Mouse (Mus musculus) urinary bladder, postnatal 36 days (tissue): ENCODE data around the gene Cish.

Experiments used
- DNase-seq, 2 experiments: peaks; one replicate each; pipeline ENCODE4 v3.0.0; 2022; ENCODE audit warnings: low spot score in 2 of 2, mixed read lengths in 1 of 2

Gene Cish

DNA sequence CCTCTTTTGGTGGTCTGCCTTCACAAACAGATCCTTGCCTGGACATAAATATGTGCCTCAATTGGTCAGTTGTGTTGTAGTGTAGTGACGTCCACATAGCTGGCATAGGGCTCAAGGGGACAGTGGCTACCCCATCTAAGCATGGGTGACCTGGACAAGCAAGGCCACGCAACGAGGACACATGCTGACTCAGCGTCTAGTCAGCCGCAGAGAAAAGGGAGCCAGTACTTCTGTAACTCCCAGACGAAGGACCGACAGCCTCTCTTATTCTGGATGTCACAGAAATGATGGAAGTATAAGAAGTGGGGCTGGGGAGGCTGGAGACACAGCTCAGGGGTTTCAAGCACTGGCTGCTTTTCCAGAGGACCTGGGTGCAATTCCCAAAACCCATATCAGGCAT, 18.2 kb upstream of the Cish start:
- DNase-seq = no peak

DNA sequence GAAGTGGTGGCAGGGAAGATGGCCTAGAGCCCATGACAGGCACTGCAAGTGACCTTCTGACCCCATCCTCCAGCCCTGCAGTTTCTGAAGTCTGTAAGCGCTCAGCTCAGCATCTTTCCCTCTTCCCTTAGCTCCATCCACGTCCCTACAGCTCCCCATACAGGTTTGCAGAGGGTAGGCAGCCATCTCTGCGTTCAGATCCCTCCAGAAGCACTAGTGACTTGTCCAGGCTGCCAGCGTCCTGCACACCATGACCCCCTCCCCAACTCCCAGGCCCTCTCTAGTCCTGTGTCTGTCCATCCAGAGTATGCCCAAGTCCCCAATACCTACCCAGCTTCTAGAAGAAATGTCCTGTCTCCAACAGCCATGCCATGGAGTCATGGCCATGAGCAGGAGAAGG, 17.7 kb upstream of the Cish start:
- no peak for DNase-seq

DNA sequence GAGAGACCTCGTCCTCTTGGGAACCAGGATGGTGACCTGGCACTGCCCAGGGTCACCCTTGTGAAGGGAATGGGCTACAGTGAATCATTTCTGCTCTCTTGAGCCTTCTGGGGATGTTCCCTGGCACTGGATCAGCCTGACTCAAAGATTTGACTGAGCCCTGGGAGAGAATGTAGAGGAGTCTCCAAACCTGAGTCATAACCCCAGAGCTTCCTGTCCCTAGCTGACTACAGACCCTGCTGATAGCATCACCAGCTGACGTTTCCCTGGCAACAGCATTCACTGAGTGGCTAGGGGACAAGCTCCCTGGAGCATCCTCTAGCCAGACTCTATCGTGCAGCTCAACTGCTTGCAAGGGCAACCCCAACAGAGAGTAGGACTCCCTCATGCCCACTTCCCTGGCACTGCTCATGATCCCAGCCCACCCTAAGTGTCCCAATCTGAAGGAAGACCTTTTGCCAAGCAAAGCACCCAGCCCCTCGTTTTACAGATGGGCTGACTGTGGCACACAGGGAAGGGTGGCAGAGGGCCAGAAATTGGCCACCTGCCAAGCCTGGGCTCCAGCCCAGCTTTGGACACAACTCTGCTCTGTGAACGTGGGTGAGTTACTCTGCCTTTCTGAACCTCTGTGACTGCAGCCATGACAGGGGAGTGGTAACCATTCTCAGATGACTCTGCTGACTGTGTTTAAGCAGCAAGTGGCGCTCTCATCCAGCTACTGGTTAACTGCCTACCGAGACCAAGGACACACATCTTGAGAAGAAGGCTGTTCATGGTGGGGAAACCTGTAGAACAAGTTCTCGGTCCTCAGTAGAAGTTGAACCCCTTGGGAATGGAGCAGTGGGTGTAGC, 17.1 kb upstream of the Cish start:
- DNase-seq = peak in 1 of 2 experiments; percentile 23

DNA sequence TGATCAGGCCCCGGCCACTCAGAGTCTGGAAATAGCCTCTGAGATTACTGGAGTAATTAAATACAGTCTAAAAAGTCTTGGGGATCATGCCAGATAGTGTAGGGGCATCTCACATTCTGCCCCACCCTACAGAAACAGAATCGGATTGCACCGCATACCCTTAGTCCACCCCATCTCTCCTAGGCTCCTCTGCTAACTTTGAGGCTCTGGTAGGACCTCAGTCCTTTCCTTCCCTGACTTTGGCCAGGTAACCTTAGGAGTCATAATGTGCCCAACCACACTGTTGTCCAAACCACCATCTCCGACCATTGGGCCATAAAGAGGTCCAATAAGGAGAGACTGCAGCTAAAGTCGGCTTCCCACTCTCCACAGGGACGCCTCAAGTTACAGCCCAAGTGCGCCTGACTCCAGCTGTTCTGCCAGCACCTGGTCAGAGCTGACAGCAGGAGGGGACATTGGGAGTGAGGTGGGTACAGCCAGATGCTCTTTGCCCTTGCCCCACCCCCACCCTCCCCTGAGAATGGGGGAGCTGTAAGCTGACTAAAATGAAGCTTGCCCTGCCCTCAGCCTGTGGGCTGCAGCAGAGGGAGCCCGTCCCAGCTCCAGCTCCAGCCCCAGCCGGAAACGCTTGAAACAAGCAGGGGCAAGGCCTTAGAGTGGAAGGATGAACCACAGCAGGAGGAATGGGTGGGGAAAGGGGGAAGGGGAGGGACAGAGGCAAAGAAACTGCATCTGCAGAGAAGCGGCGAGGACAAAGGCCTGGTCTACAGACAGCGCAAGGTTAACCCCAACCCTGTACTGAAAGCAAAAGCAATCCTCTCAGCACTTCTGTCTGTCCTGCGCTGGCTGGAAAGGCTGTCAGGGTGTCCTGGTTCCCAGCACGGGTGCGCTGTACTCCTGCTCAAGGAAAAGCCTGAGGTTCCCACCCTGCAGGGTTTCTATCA, 16.2 kb upstream of the Cish start:
- DNase-seq = no peak

DNA sequence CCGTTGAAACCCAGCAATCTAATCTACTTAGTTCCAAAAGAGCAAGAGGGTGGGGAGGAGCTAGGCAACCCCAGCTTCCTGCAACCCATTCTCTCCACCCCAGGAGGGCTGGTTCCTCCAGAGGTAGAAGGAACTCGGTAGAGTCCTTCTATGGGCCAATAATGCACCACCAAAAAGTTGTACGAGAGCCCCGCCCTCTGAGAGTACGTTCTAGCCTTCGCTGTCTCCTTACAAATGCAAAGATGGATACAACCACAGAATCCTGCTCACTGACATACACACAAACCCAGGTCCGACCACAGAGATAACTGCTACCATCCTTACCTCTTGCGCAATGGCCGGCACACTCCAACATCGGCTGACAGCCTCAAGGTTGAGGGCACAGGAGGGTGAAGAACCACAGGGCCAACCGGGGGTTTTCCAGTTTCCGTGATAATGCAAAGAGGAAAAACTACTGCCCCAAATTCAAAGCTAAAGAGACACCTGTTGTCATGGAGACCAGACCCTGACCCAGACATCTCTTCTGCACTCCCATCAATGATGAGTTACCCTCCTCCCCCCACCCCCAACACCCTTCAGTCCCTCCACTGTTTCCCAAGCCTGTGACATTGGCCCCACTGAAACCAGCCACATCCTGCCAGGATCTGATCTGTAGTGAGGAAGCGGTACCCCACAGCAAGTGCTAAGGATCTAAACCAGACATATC, 15.4 kb upstream of the Cish start:
- no peak for DNase-seq

DNA sequence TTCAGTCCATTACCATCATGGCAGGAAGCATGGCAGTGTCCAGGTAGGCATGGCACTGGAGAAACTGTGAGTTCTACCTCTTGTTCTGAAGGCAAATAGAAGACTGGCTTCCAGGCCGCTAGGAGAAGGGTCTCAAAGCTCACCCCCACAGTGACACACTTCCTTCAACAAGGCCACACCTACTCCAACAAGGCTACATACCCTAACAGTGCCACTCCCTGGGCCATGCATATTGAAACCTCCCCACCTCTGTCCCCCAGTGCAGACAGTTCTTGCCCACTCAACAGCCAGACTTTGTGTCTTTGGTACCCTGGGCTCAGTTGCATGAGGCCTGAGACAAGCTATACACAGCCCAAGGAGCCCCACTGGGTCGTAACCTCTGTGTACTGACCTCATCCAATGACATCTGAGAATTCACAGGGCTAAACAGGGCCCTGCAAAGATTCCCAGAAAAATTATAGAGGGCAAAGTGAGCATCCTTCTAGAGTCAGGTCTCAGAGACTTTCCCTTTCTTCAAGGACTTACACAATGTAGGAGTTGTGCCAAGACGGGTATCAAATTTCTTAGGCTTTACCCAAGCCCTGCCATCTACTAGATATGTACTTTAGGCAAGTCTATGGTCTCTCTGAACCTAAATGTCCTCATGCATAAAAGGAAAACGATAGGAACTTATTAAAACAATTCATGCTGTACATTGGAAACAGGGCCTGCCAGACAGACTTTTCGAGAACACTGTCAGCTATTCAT, 14.4 kb upstream of the Cish start:
- no peak for DNase-seq

DNA sequence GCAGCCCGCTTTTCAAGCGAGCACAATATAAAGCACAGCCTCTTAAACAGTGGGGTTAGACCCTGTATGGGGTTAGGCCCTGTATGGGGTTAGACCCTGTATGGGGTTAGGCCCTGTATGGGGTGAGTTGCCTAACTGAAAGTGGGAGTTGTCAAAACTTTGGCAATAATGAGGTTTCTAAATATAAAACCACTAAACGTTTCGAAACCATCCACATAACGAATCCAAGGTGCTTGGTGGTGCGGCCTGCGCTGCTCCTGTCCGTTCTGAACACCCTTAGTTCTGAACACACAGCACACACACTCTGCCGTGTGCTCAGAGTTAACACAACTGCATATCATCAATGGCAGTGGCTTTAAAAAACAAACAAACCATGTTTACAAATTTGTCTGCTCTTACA, 12.9 kb upstream of the Cish start:
- no peak for DNase-seq

DNA sequence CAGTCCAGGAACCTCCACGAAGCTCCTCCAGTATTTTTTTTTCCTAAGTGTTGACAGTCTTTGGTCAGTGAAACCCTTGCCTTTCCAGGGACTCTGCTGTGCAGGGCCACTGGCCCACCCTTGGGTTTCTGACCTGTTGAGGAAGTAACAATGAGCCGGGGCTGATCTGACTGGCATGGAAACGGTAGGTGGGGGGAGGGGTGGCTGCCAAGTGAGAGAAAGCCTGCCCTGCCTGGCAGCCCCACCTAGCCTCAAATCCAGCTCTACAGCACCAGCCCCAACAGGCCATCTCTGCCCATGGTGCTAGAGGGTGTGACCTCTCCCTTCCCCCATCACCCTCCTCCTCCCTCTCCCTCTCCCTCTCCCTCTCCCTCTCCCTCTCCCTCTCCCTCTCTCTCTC, 10.8 kb upstream of the Cish start:
- peak; percentile 73 to 74 for DNase-seq

DNA sequence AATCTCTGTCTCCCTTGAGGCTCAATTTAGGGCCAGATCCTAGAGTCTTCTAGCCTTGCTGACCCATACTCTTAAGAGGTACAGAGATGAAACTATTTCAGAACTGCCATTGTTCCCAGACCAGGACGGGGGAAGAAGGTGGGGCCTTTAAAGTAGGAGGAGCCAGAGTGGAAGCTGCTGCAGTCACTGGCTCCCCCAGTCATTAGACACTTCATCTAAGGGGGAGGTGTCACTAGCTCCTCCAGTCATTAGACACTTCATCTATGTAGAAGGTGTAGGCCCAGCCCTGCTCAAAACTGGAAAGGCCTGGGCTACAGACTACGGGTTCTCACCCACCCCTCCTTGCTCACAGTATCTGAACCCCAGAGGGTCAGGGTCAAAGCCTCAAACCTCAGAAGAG, 8.5 kb upstream of the Cish start:
- DNase-seq = no peak

DNA sequence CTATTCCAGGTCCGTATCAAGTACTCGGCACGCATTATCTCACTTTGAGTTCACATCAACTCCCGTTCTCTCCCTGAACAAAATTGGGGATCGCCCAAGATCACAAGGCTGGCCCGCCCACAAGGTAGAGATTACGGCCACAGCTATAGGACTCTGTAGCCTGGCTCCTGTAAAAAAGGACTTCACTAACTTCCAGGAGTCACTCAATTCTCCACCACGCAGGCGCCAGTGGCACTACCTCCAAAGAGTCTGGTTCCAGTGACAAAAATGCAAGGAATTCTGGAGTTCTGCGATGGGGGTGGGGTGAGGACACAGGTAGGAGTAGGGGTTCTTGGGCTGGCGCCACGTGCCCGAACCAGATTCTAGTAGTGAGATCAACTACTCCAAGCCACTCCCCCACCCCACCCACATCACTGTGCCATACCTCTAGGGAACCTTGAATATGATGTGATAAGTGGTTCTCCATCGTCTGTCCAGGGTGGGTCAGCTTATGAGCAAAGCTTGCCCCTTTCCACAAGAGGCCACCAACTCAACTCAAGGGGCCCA, 7.6 kb upstream of the Cish start:
- DNase-seq = no peak

DNA sequence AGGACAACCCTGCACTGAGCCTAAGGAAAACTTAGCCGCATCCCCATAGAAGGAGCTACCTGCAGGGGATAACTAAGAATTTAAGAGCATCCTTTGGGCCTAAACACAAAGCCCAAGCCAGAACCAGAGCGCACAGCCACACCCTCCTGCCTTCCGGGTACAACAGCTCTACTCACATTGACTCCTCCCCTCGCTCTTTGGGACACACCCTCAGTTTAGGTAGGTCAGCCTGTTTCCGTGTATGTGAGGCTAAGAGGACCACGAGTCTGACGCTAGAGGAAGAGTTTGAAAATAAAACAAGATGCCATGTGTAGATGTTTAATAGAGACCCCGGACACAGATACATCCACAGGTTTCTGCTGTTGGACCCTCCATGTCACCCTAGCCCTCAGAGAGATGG, 7.1 kb upstream of the Cish start:
- peak; percentile 44 to 56 for DNase-seq

DNA sequence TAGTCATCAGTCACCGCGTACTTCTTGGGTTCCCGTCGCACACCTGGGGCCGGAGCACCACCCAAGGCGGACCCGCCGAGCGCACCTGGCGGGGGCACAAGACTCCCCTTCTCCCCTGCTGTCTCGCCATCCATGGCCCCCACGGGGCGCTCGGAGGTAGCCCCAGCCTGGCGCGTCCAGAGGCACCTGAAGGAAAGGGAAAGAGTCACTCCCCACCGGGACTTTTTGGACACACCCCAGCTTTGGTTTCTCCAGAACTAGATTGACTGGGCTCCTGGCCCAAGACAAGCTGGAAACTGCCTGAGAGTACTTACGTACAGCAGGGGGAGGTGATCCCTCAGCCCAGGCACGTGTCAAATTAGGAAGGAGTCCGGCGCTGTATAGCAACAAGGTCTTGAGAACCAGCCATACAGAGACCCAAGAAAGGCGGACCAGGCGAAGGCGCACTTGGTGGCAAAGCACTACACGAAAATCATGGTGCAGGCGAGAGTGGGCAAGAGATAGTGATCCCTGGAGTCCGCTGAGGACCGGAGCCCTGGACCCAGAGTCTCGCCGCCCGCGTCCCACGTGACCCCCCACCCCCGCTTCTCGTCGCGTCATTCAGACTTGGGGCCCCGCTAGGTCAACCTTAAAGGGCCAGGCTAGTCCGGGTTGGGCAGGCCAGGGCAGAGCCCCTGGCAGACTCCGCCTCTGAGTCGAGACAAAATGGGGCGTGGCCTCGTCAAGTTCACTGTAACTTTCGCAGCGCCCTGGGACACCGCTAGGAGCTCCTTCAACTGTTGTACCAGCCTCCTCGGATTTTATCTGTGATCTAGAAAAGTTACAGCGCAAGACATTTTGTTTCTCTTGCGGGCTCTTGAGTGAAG, 6.4 kb upstream of the Cish start, which contains the start of gene Mapkapk3:
Gene Mapkapk3 (minus strand): TSS at position 667 of the 866 bp plus-strand sequence.
- DNase-seq = peak; percentile 86 to 92

DNA sequence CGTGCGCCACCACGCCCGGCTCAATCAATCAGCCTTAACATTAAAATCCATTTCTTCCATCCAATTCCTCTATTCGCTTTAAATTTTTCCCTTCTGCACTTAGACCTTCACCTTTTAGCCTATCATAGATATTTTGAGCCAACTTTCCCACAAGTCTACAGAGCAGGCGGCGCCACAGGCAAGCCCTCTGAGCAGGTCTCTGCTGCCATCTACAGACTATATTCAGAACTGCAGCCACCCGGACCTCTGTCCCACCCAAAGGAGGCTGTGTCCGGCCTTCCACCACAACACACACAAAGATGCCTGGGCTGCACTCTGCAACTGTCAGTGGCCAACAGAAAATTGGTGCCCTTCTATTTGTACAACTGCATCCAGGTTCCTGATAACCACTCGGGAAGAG, 4.9 kb upstream of the Cish start:
- peak; percentile 80 to 82 for DNase-seq

DNA sequence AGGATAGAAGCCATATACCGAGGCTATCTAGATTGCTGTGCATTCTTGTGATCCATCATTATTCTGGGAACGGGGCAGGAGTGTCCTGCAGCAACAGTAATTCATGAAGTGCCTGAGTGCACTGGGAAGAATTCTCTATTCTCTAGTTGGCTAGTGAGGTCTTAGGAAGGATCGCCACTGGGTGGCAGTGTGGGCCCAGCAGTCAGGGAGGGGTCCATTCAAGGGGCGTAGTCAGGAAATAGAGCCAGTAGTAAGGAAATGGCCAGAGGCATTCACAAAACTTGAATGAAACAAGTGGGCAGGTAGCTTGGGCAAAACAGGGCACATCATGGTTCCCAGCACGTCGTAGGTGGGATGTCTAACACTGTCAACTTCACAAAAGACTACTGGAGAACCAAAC, 1.6 kb upstream of the Cish start:
- peak; percentile 75 to 85 for DNase-seq

DNA sequence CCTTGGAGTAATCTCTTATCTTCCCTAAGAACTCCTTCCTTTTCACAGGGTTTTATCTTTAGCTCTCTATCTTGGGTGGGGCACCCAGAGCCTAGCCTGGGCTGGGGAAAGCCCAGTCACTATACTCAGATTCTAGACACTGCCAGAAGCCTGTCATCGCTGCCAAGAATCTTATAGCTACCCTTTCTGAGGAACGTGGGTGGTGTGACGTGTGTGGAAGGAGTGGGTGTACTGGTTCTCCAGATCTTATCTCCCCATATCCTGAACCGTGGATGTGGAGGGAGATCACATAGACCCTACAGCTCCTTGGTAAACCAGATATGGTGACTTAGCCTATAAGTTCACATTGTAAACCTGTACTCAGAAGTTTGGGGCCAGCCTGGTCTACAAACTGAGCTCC, 210 bp upstream of the Cish start:
- DNase-seq = no peak

DNA sequence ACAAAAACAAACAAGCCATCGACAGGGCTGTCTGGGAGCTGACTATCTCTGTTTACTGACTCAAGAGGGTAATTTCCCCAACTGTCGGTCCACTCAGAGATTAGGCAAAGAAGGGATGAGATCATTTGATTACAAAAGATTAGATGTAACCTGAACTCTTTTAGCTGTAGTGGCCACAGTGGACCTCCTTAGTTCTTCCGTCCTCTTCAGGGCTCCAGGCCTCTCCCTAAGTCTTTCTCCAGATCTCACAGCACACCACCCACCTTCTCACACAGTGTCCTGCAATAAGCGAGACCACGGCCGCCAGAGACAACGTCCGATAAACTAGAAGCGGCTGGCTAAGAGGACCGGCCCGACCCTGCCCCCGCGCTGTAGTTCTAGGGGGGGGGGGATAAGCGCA, 215 bp downstream of the Cish start:
- no peak for DNase-seq

DNA sequence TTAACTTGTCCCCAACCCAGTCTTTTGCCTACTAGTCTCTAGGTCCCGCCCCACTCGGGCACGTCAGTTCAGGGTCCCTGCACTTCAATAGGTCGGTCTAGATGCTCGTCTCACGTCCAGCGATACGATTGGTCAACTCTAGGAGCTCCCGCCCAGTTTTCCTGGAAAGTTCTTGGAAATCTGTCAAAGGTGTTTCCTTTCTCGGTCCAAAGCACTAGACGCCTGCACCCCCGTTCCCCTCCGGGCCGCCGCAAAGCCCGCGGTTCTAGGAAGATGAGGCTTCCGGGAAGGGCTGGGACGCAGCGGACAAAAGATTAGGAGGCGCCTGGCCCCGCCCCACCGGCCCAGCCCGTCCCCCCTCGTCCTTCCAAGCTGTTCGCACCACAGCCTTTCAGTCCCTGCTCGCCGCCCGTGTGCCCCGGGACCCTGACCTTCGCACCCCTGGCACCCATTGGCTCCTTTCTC, 707 bp downstream of the Cish start:
- DNase-seq = peak; percentile 95 to 96

DNA sequence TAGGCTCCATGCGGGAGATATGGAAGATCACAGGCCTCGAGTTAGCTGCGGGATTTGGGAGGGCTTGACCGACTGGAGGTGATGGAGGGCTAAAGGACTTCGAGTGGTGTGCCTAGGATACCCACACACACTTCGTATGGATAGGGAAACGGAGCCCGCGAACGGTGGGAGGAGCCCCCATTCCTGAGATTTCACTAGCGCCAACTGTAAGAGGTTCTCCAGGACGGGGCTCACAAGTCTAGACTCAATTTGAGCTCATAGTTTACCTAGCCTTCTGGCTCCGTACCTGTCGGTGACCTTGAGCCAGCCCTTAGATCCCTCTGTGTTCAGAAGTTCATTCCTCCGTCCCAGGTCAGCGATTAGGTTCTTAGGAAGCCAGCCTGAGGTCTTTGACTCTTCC, 1.2 kb downstream of the Cish start:
- DNase-seq = peak in 1 of 2 experiments; percentile 32

DNA sequence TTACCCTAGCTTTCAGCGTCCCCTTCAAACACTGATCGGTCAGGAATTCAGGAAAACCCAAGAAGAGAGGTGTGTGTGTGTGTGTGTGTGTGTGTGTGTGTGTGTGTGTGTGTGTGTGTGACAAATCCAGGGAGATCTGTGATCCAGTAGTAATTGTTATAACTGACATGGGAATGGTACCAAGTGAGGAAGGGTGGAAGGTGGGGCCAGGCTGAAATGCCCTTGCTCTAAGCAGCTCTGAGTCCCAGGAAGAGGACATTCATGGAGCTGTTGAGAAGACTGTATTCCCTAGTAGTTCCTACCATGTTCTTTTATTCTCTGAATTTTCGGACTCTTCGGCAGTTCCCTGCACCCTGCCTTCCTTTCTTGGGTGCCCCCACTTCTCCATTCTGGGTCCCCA, 1.8 kb downstream of the Cish start:
- DNase-seq = no peak
